Mouse (Mus musculus) liver, embryonic 13.5 days (tissue): ENCODE data around the gene Ift22. TPM values are rescaled to one million over a fixed set of nuclear protein-coding genes. Genes with fewer than 3 reads are reported as not detected.
A peak's percentile ranks its signal among the peaks of the same experiment; 100 is the strongest.

Experiments used
- ATAC-seq: fragments of 200-750 bp; cut with Nextera tagmentation; 2 replicates; pipeline ENCODE4 v1.8.0; 2017; ENCODE audit warnings: low read depth, mild to moderate bottlenecking, moderate number of reproducible peaks, moderate library complexity
- DNase-seq: peaks from one replicate; pipeline ENCODE4 v3.0.0; 2022
- H3K27ac ChIP-seq: fragments of 300-500 bp; sonication (generic); 2 replicates; pipeline ENCODE4 v1.5.1; 2015; ENCODE audit warnings: moderate library complexity, mild to moderate bottlenecking, inconsistent platforms
- H3K27me3 ChIP-seq: fragments of 300-500 bp; sonication (generic); 2 replicates; pipeline ENCODE4 v1.6.1; 2015; ENCODE audit warnings: mild to moderate bottlenecking, inconsistent platforms
- H3K36me3 ChIP-seq: fragments of 300-500 bp; sonication (generic); 2 replicates; pipeline ENCODE4 v1.6.1; 2015; ENCODE audit warnings: mild to moderate bottlenecking, inconsistent platforms
- H3K4me1 ChIP-seq: fragments of 300-500 bp; sonication (generic); replicated peaks from 2 replicates; pipeline ENCODE4 v1.6.1; 2015; ENCODE audit warnings: inconsistent platforms
- H3K4me2 ChIP-seq: fragments of 300-500 bp; sonication (generic); 2 replicates; pipeline ENCODE4 v1.6.1; 2015; ENCODE audit warnings: inconsistent platforms, mild to moderate bottlenecking, moderate library complexity
- H3K4me3 ChIP-seq: fragments of 300-500 bp; sonication (generic); replicated peaks from 2 replicates; pipeline ENCODE4 v1.5.1; 2015; ENCODE audit warnings: mild to moderate bottlenecking, inconsistent platforms
- H3K9ac ChIP-seq: fragments of 300-500 bp; sonication (generic); 2 replicates; pipeline ENCODE4 v1.6.1; 2015; ENCODE audit warnings: mild to moderate bottlenecking, inconsistent platforms
- H3K9me3 ChIP-seq: fragments of 300-500 bp; sonication (generic); replicated peaks from 2 replicates; pipeline ENCODE4 v1.6.1; 2016; ENCODE audit warnings: inconsistent platforms
- WGBS: fragments of 180-500 bp; shearing (Covaris S2); methylation state at CpG from one replicate; pipeline ENCODE4 v1.1.7; 2015; ENCODE audit not compliant: insufficient replicate concordance; 5-methylcytosine and 5-hydroxymethylcytosine counted together
- polyA plus RNA-seq: library from polyadenylated mRNA; unstranded; fragments of >200 nt; fragmentation: Nextera tagmentation; extraction: Ambion mirVana; gene quantifications from 2 replicates; pipeline ENCODE4 v1.2.1, GENCODE M21; 2015

The Ift22 gene
- 13.3 and 13.7 TPM in 2 replicates for polyA plus RNA-seq

DNA sequence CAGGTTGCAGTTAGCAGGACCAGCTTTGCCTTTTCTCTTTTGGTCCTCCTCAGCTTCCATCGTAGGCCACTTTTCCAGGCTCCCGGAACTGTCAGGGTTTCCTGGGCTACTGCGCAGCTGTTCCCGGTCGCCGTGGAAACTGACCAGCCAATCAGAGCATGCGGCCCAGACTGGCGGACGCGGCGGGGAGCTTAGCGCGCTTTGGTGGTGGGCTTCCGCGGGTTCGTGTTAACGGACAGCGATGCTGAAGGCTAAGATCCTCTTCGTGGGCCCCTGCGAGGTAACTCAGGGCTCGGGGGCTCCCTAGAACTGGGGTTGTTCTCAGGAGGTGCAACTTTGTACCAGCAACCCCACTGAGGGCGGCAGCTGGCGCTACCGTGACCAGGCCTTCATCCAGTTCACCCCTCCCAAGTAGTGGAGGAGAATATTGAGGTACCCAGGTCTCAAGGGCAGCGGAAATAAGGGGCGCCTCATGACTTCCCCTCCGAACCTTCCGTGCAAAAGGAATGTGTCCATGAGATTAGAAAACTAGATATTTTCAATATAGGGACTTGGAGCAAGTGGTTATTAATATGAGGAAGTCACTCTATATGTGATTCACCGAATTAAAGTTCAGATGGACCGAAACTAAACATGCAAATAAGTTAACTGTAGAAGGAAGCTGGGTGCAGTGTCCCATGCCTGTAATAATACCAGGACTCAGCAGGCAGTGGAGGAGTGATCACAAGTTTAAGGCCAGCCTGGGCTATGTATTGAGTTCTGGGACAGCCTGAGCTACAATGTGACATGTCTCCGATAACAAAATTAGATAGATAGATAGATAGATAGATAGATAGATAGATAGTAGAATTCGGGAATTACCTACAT is at the start of gene Ift22:
Gene Ift22 (plus strand): TSS at position 160 of the 867 bp plus-strand sequence.
- Histone ChIP-seq H3K27me3 (no peaks in the 10 kb centered on the region), H3K27ac (no peak within 1 kb of the TSS), H3K4me3 (peak within 1 kb of the TSS; percentile 55), H3K4me1 (peaks cover 12% of the 10 kb centered on the region; the same call in 1 of the 2 replicates), H3K9ac (peak within 1 kb of the TSS; percentile 50), H3K9me3 (no peaks in the 10 kb centered on the region), H3K4me2 (peak within 1 kb of the TSS; percentile 54), H3K36me3 (no peaks in the 10 kb centered on the region)
- DNase-seq (peak; percentile 57), ATAC-seq (peak; percentile 66)
- WGBS: 6% methylated on average over 32 of the region's 32 CpGs

DNA sequence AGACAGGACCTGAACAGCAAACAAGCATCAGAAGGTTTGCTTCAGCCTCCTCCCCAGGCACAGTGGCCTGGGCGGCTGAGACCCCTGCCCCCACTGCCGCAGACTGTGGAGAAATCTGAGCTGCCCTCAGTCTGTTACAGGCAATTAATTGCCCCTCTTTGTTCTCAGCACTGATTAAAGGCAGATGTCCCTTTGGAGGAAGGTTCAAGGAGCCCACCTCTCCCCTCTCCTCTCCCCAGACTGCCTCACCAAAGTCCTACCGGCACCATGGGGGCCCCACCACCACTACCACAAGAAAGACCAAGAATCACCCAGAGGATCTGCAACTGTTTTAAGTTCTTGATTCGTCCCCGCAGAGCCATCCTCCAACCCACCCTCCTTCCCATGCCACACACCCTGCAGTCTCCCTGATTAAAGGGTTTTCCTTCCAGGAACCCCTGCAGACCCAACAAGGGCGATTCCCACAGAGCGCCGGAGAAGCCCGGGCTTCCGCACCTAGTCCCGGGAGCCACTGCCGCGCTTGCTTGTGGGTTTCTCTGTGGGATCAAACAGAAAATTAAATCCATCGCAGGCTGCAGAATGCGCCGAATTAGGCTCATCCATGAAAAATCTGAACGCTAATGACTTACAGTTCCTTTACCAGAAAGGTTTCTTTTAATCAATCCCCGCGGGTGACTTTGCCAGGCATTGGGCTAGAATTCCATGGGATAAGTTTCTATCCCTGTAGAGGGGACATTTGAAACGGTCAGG is 46.6 kb upstream of the Ift22 start:
- no peak overlapping the region for H3K4me3 ChIP-seq
- DNase-seq (no peak), ATAC-seq (no peak)
- H3K36me3 ChIP-seq: no peaks in the 10 kb centered on the region
- WGBS: 35% methylated on average over 20 of the region's 20 CpGs
- H3K4me1 ChIP-seq: peaks cover 7% of the 10 kb centered on the region; the same call in 1 of the 2 replicates
- H3K9ac ChIP-seq: no peak overlapping the region
- no peaks in the 10 kb centered on the region for H3K27me3 ChIP-seq
- H3K4me2 ChIP-seq: no peak overlapping the region
- no peaks in the 10 kb centered on the region for H3K9me3 ChIP-seq
- no peak overlapping the region for H3K27ac ChIP-seq

DNA sequence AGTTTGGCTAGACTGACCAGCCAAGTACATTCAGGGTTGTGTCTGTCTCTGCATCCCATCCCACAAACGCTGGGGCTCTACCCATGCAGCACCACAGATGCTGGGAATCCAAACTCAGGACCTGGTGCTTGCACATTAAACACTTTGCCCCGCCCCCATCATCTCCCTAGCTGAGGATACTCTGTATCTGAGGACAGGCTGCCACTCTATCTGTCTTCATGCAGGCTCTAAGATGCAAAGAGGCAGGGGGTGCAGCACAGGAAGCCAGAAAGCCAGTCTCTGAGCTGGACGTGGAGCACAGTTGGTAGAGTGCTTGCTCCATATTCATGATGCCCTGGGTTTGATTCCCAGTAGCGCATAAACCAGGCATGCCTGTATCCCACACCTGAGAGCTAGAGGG is 45.1 kb upstream of the Ift22 start:
- H3K27ac ChIP-seq: no peak overlapping the region

DNA sequence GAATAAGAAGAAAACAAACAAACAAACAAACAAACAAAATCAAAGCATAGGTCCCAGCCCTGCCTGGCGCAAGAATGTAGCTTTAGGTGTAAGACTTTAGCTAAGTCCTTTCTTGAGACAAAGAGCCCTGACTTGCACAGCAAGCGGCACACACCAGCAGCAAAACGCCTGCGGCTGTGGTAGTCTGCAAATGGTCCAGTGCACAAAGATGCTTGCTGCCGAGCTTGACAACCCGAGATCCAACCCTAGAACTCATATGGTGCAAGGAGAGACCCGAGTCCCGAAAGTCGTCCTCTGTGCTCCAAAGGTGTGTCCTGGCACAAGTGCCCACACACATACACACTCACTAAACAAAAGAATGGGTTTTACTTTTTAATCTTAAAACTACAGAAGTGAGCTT is 44.7 kb upstream of the Ift22 start:
- no peak overlapping the region for H3K4me2 ChIP-seq
- no peaks in the 10 kb centered on the region for H3K36me3 ChIP-seq
- H3K9me3 ChIP-seq: no peaks in the 10 kb centered on the region
- H3K27ac ChIP-seq: peak overlapping the region; percentile 45; the same call in 1 of the 2 replicates
- H3K9ac ChIP-seq: no peak overlapping the region
- ATAC-seq: no peak
- H3K4me1 ChIP-seq: peaks cover 7% of the 10 kb centered on the region; the same call in 1 of the 2 replicates
- H3K4me3 ChIP-seq: no peak overlapping the region
- H3K27me3 ChIP-seq: no peaks in the 10 kb centered on the region
- no peak for DNase-seq
- 59% methylated on average over 9 of the region's 9 CpGs for WGBS

More for the DNA sequence above, 45.1 kb upstream of the Ift22 start:
- Histone ChIP-seq H3K4me2 (no peak overlapping the region), H3K4me3 (no peak overlapping the region), H3K36me3 (no peaks in the 10 kb centered on the region), H3K4me1 (peaks cover 7% of the 10 kb centered on the region; the same call in 1 of the 2 replicates), H3K27me3 (no peaks in the 10 kb centered on the region), H3K9ac (no peak overlapping the region), H3K9me3 (no peaks in the 10 kb centered on the region)
- no peak for DNase-seq
- 37% methylated on average over 4 of the region's 4 CpGs for WGBS
- no peak for ATAC-seq

DNA sequence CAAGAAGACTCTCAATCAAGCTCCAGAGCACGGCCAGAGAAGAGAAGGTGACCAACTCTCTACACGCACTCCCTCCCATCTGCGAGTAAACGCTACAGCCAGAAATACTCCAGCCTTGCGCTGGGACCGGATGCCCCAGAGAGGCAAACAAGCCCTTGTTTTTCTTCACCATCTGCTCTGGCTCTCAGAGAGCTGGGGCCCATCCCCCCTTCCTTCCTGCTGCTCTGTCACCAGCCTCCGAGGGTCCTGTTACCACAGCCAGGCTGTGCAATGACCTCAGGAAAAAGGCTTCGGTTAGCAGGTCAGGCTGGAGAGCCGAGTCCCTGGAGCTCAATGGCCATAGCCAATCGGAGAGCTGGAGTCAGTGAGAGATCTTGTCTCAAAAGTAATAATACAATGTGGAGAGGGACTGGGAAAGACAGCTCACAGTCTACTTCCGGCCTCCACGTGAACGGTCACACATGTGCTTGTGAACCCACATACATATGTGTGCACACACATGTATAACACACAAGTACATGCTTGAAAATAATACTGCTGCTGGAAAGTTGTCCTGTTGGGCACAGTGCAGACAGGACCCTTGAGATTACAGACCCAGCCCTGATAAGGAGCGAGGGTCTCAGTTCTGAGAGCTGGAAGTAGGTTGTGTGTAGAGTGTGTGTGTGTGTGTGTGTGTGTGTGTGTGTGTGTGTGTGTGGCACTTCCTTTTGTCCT is 43.8 kb upstream of the Ift22 start:
- Histone ChIP-seq H3K27me3 (no peaks in the 10 kb centered on the region), H3K27ac (peak overlapping the region; percentile 45; the same call in 1 of the 2 replicates), H3K4me2 (no peak overlapping the region), H3K36me3 (no peaks in the 10 kb centered on the region), H3K4me1 (peaks cover 7% of the 10 kb centered on the region; the same call in 1 of the 2 replicates), H3K9ac (no peak overlapping the region), H3K9me3 (no peaks in the 10 kb centered on the region), H3K4me3 (no peak overlapping the region)
- ATAC-seq (peak; percentile 43; the same call in 1 of the 2 replicates), DNase-seq (peak; percentile 24)
- WGBS: 9% methylated on average over 14 of the region's 14 CpGs

DNA sequence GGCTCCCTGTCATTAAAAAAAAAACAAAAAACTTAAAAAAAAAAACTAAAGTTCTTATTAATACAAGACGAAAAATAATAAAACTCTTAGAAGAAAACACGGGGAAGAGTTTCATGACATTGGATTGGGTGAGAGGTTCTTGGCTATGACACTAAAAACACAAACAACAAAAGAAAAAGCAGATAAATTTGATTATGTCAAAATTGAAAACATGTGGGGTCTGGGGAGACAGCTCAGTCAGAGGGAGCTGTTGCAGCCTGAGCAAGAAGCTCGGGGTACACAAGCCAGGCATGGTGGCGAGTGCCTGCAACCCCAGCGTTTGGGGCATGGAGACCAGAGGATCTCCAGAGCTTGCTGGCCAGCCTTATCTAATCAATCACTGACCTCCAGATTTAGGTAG is 40.2 kb upstream of the Ift22 start:
- Histone ChIP-seq H3K36me3 (no peaks in the 10 kb centered on the region), H3K9ac (no peak overlapping the region), H3K4me3 (no peak overlapping the region), H3K27me3 (no peaks in the 10 kb centered on the region), H3K4me1 (peaks cover 7% of the 10 kb centered on the region; the same call in 1 of the 2 replicates), H3K9me3 (no peaks in the 10 kb centered on the region), H3K27ac (no peak overlapping the region), H3K4me2 (no peak overlapping the region)
- ATAC-seq: no peak
- no peak for DNase-seq
- WGBS: 63% methylated on average over 5 of the region's 5 CpGs

DNA sequence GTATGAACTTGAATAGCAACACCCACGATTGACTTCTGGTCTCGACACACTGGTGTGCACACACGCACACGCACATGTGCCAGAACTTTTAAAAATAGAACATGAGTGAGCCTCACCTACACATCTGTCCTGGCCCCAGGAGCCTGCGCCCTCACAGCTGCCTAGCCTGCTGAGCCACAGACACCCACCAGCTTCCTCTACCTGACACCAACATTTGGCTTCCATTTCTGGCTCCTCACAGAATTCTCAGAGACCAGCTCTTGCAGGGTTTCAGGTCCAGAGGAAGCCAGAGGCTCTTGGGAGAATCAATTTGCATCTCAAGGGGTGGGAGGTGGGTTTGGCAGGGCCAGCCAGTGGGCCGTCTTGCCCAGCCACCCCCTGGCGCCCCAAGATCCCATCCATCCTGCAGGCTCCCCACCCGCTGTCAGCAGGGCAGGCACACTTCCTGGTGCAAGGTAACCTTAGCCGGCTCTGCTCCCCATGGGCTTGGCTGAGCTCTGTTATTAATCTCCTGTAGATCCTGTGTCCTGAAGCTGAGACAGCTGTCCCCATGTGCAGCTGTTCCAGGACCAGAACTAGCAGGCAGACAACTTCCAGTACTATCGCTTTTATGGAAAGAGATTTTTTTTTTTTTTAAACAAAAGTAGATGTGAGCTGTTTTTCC is 38.4 kb upstream of the Ift22 start:
- Histone ChIP-seq H3K9ac (no peak overlapping the region), H3K36me3 (no peaks in the 10 kb centered on the region), H3K9me3 (no peaks in the 10 kb centered on the region), H3K27ac (no peak overlapping the region), H3K4me2 (no peak overlapping the region), H3K4me1 (no peaks in the 10 kb centered on the region), H3K4me3 (no peak overlapping the region), H3K27me3 (no peaks in the 10 kb centered on the region)
- DNase-seq (no peak), ATAC-seq (no peak)
- 64% methylated on average over 10 of the region's 10 CpGs for WGBS

DNA sequence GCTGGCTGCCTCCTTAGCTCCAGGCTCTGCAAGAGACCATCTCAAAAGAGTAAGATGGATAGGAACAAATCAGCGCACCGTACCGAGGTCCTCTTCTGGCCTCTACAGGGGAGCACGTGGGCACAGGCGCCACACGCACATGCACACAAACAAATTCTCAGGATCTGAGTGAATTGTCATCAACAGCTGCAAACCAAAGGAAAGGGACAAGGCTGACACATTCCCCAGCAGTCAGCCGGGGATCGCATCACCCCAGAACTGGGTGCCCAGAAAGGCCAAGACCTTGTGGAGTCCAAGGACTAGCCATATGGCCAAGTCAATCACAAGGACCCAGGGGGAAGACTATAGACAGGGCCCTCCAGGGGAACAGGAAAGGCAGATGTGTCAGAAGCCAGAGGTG is 35.5 kb upstream of the Ift22 start:
- WGBS: 80% methylated on average over 8 of the region's 8 CpGs
- no peak overlapping the region for H3K9ac ChIP-seq
- H3K27ac ChIP-seq: no peak overlapping the region
- H3K4me2 ChIP-seq: no peak overlapping the region
- H3K27me3 ChIP-seq: no peaks in the 10 kb centered on the region
- ATAC-seq (no peak), DNase-seq (no peak)
- H3K9me3 ChIP-seq: no peaks in the 10 kb centered on the region
- H3K36me3 ChIP-seq: no peaks in the 10 kb centered on the region
- no peak overlapping the region for H3K4me3 ChIP-seq
- no peaks in the 10 kb centered on the region for H3K4me1 ChIP-seq

DNA sequence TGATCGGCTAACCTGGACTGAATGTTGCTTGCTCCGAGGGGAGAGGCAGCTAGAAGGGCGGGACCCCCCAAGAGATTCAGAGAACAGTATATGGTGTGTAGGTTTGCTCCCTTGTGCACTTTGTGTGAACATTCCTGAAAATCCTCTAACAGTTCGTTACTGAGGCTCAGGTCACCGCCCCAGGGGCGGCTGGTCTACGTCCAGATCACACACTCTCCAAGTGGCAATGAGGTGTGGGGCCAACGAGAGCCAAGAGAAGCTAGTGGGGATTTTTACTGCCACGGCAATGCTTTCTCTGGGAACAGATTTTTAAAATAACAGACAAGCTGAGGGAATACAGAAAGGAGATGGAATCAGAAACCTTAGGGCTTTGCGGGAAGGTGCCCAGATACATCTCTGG is 33.7 kb upstream of the Ift22 start:
- H3K36me3 ChIP-seq: no peaks in the 10 kb centered on the region
- DNase-seq: no peak

DNA sequence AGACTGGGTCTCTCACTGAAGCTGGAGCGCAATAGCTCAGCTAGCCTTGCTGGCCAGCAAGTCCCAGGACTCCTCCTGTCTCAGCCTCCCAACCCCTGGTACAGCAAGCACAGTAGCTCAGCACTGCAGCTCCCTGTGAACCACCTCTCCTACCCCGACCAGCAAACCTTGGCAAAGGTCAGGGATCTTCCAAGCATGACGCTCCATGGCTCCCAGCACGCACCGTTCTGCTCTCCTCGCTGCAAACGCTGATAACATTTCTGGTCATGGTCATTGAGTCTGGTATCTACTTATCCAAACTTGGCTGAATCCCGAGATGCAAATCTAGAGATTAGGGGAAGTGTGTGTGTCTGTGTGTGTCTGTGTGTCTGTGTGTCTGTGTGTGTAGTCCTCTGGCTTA is 27.8 kb upstream of the Ift22 start:
- WGBS: 66% methylated on average over 8 of the region's 8 CpGs
- ATAC-seq: no peak

More for the DNA sequence above, 33.7 kb upstream of the Ift22 start:
- Histone ChIP-seq H3K27ac (no peak overlapping the region), H3K4me3 (no peak overlapping the region), H3K4me2 (no peak overlapping the region), H3K9ac (no peak overlapping the region), H3K4me1 (no peaks in the 10 kb centered on the region), H3K9me3 (no peaks in the 10 kb centered on the region), H3K27me3 (no peaks in the 10 kb centered on the region)
- no peak for ATAC-seq
- 68% methylated on average over 10 of the region's 10 CpGs for WGBS

More for the DNA sequence above, 27.8 kb upstream of the Ift22 start:
- Histone ChIP-seq H3K4me1 (peaks cover 4% of the 10 kb centered on the region), H3K36me3 (no peaks in the 10 kb centered on the region), H3K9ac (no peak overlapping the region), H3K27me3 (peaks cover 43% of the 10 kb centered on the region), H3K9me3 (no peaks in the 10 kb centered on the region), H3K4me2 (no peak overlapping the region), H3K27ac (no peak overlapping the region), H3K4me3 (no peak overlapping the region)
- DNase-seq: no peak
